Mouse (Mus musculus): ENCODE data around the gene Mia2. TPM values are rescaled to one million over a fixed set of nuclear protein-coding genes. Genes with fewer than 3 reads are reported as not detected.

Gene Mia2
- polyA plus RNA-seq, 1 experiment from 2014 or later = 52.2 TPM

GRCm38 (mm10) chr12:59067095-59067494 is 28.5 kb upstream of the Mia2 start:
- H3K9me3 ChIP-seq = no peaks in the 10 kb centered on the region
- under 1% methylated on average over 41 of the region's 41 CpGs for WGBS
- peak; percentile 66; the same call in 1 of the 2 replicates for ATAC-seq (ENCODE audit: low FRiP score)

GRCm38 (mm10) chr12:59068791-59069190 is 26.8 kb upstream of the Mia2 start:
- Histone ChIP-seq H3K4me3 (replicated peaks) (no peak overlapping the region), H3K27me3 (no peaks in the 10 kb centered on the region), H3K36me3 (replicated peaks) (peaks cover 45% of the 10 kb centered on the region), H3K4me2 (no peak overlapping the region), H3K9me3 (no peaks in the 10 kb centered on the region), H3K27ac (no peak overlapping the region), H3K4me1 (peaks cover 14% of the 10 kb centered on the region), H3K9ac (no peak overlapping the region)
- WGBS = 92% methylated on average over 13 of the region's 13 CpGs
- no peak for ATAC-seq (ENCODE audit: low FRiP score)

More at GRCm38 (mm10) chr12:59067095-59067494, 28.5 kb upstream of the Mia2 start:
- H3K27me3 ChIP-seq = no peaks in the 10 kb centered on the region
- peaks cover 14% of the 10 kb centered on the region for H3K4me1 ChIP-seq
- peaks cover 39% of the 10 kb centered on the region for H3K36me3 ChIP-seq (replicated peaks)
- peak overlapping the region; percentile 97 for H3K9ac ChIP-seq
- peak overlapping the region; percentile 99 for H3K4me3 ChIP-seq (replicated peaks)
- H3K4me2 ChIP-seq = peak overlapping the region; percentile 61
- H3K27ac ChIP-seq = peak overlapping the region; percentile 89

- Histone ChIP-seq H3K4me1 (peaks cover 11% of the 10 kb centered on the region), H3K4me2 (no peak overlapping the region), H3K9ac (no peak overlapping the region), H3K27me3 (no peaks in the 10 kb centered on the region), H3K36me3 (replicated peaks) (peaks cover 53% of the 10 kb centered on the region), H3K4me3 (replicated peaks) (no peak overlapping the region), H3K9me3 (no peaks in the 10 kb centered on the region), H3K27ac (no peak overlapping the region)
- 94% methylated on average over 11 of the region's 11 CpGs for WGBS
- ATAC-seq (ENCODE audit: low FRiP score) = no peak
These were observed 23.3 kb upstream of the Mia2 start for GRCm38 (mm10) chr12:59072286-59072685.

GRCm38 (mm10) chr12:59074052-59074451 is 21.5 kb upstream of the Mia2 start:
- 90% methylated on average over 3 of the region's 3 CpGs for WGBS
- Histone ChIP-seq H3K4me3 (replicated peaks) (no peak overlapping the region), H3K9me3 (no peaks in the 10 kb centered on the region), H3K36me3 (replicated peaks) (peaks cover 43% of the 10 kb centered on the region), H3K27me3 (no peaks in the 10 kb centered on the region), H3K9ac (no peak overlapping the region), H3K27ac (no peak overlapping the region), H3K4me1 (no peaks in the 10 kb centered on the region), H3K4me2 (no peak overlapping the region)
- ATAC-seq (ENCODE audit: low FRiP score) = no peak

GRCm38 (mm10) chr12:59076996-59077395 is 18.6 kb upstream of the Mia2 start:
- Histone ChIP-seq H3K4me1 (no peaks in the 10 kb centered on the region), H3K27ac (no peak overlapping the region), H3K9ac (no peak overlapping the region), H3K4me3 (replicated peaks) (no peak overlapping the region), H3K9me3 (no peaks in the 10 kb centered on the region), H3K36me3 (replicated peaks) (peaks cover 19% of the 10 kb centered on the region), H3K27me3 (no peaks in the 10 kb centered on the region), H3K4me2 (no peak overlapping the region)
- WGBS = 91% methylated on average over 3 of the region's 3 CpGs
- no peak for ATAC-seq (ENCODE audit: low FRiP score)

- no peak overlapping the region for H3K9ac ChIP-seq
- no peaks in the 10 kb centered on the region for H3K9me3 ChIP-seq
- H3K4me1 ChIP-seq = no peaks in the 10 kb centered on the region
- no peak for ATAC-seq (ENCODE audit: low FRiP score)
- no peak overlapping the region for H3K4me2 ChIP-seq
- H3K4me3 ChIP-seq (replicated peaks) = no peak overlapping the region
- no peak overlapping the region for H3K27ac ChIP-seq
- H3K27me3 ChIP-seq = no peaks in the 10 kb centered on the region
- WGBS = 97% methylated on average over 3 of the region's 3 CpGs
- peaks cover 11% of the 10 kb centered on the region for H3K36me3 ChIP-seq (replicated peaks)
These were observed 17.7 kb upstream of the Mia2 start for GRCm38 (mm10) chr12:59077883-59078282.

- Histone ChIP-seq H3K9me3 (no peaks in the 10 kb centered on the region), H3K36me3 (replicated peaks) (0 out of 2 replicates have a peak, but pooled peaks cover 4% of the 10 kb centered on the region), H3K4me2 (no peak overlapping the region), H3K4me3 (replicated peaks) (no peak overlapping the region), H3K9ac (no peak overlapping the region), H3K27me3 (no peaks in the 10 kb centered on the region), H3K27ac (no peak overlapping the region), H3K4me1 (no peaks in the 10 kb centered on the region)
- WGBS = 85% methylated on average over 4 of the region's 4 CpGs
- no peak for ATAC-seq (ENCODE audit: low FRiP score)
These were observed 15.1 kb upstream of the Mia2 start for GRCm38 (mm10) chr12:59080461-59080860.

- no peak overlapping the region for H3K27ac ChIP-seq
- H3K4me2 ChIP-seq = no peak overlapping the region
- H3K36me3 ChIP-seq (replicated peaks) = 0 out of 2 replicates have a peak, but pooled peaks cover 4% of the 10 kb centered on the region
- H3K9me3 ChIP-seq = no peaks in the 10 kb centered on the region
- no peak for ATAC-seq (ENCODE audit: low FRiP score)
- no peaks in the 10 kb centered on the region for H3K27me3 ChIP-seq
- no peak overlapping the region for H3K4me3 ChIP-seq (replicated peaks)
- WGBS = 74% methylated on average over 5 of the region's 5 CpGs
- H3K9ac ChIP-seq = no peak overlapping the region
- no peaks in the 10 kb centered on the region for H3K4me1 ChIP-seq
These were observed 11.2 kb upstream of the Mia2 start for GRCm38 (mm10) chr12:59084446-59084845.

GRCm38 (mm10) chr12:59086171-59086570 is 9.4 kb upstream of the Mia2 start:
- Histone ChIP-seq H3K4me3 (replicated peaks) (no peak overlapping the region), H3K27ac (no peak overlapping the region), H3K4me1 (no peaks in the 10 kb centered on the region), H3K9me3 (no peaks in the 10 kb centered on the region), H3K9ac (no peak overlapping the region), H3K4me2 (no peak overlapping the region), H3K36me3 (replicated peaks) (no peaks in the 10 kb centered on the region), H3K27me3 (no peaks in the 10 kb centered on the region)
- 84% methylated on average over 5 of the region's 5 CpGs for WGBS
- ATAC-seq (ENCODE audit: low FRiP score) = no peak

- H3K27me3 ChIP-seq = no peaks in the 10 kb centered on the region
These were observed 2.1 kb upstream of the Mia2 start for GRCm38 (mm10) chr12:59093543-59093942.

GRCm38 (mm10) chr12:59104771-59105170 is 9.2 kb downstream of the Mia2 start:
- WGBS = 70% methylated on average over 5 of the region's 5 CpGs
- H3K27me3 ChIP-seq = no peaks in the 10 kb centered on the region
- H3K4me1 ChIP-seq = no peaks in the 10 kb centered on the region
- no peak for ATAC-seq (ENCODE audit: low FRiP score)
- H3K9ac ChIP-seq = no peak overlapping the region
- H3K36me3 ChIP-seq (replicated peaks) = no peaks in the 10 kb centered on the region
- no peak overlapping the region for H3K4me2 ChIP-seq
- no peak overlapping the region for H3K27ac ChIP-seq
- H3K9me3 ChIP-seq = no peaks in the 10 kb centered on the region
- no peak overlapping the region for H3K4me3 ChIP-seq (replicated peaks)

More at GRCm38 (mm10) chr12:59093543-59093942, 2.1 kb upstream of the Mia2 start:
- Histone ChIP-seq H3K9ac (no peak overlapping the region), H3K4me3 (replicated peaks) (no peak overlapping the region), H3K27ac (no peak overlapping the region), H3K9me3 (no peaks in the 10 kb centered on the region), H3K4me2 (no peak overlapping the region), H3K4me1 (no peaks in the 10 kb centered on the region), H3K36me3 (replicated peaks) (no peaks in the 10 kb centered on the region)
- no peak for ATAC-seq (ENCODE audit: low FRiP score)
- WGBS = 80% methylated on average over 2 of the region's 2 CpGs

- Histone ChIP-seq H3K9ac (no peak overlapping the region), H3K27ac (no peak overlapping the region), H3K4me3 (replicated peaks) (no peak overlapping the region), H3K9me3 (no peaks in the 10 kb centered on the region), H3K36me3 (replicated peaks) (no peaks in the 10 kb centered on the region), H3K27me3 (no peaks in the 10 kb centered on the region), H3K4me2 (no peak overlapping the region), H3K4me1 (no peaks in the 10 kb centered on the region)
- WGBS = 89% methylated on average over 6 of the region's 6 CpGs
- ATAC-seq (ENCODE audit: low FRiP score) = no peak
These were observed 10.3 kb downstream of the Mia2 start for GRCm38 (mm10) chr12:59105914-59106313.

- WGBS = 87% methylated on average over 5 of the region's 5 CpGs
- Histone ChIP-seq H3K4me1 (no peaks in the 10 kb centered on the region), H3K9me3 (no peaks in the 10 kb centered on the region), H3K27ac (no peak overlapping the region), H3K36me3 (replicated peaks) (no peaks in the 10 kb centered on the region), H3K27me3 (no peaks in the 10 kb centered on the region), H3K4me2 (no peak overlapping the region), H3K9ac (no peak overlapping the region), H3K4me3 (replicated peaks) (no peak overlapping the region)
- no peak for ATAC-seq (ENCODE audit: low FRiP score)
These were observed 10.9 kb downstream of the Mia2 start for GRCm38 (mm10) chr12:59106491-59106890.
